In the genomic region with DNA sequence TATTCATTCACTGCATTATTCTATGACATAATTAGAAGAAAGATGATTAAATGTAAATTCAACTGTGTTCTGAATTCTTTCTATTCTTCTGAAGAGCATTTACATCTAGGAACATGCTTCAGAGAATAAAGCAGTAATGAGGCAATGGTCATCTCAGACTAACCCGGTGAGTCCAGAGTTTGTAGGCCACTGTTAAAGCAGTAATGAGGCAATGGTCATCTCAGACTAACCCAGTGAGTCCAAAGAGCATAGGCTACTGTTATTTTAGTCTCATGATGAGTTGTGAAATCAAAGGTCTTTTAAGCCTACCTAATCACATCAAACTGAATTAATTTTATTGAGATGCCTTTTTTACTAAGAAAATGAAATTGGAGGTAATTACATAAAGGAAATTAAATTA, we compare ENCODE assay signal across 33 mouse cellular contexts.
"Had no signal": no experiment of that assay in that cellular context is flagged by ENCODE, and none has a peak within 500 bp of the region (broad histone marks: within the 10 kb centered on the region; RNA-seq: fewer than 3 reads in every experiment).

No protein-coding gene starts in this region.

- H3K4me3 ChIP-seq: heart, adult 2 months; heart, embryonic 10.5 days; heart, embryonic 12.5 days; heart, embryonic 13.5 days; heart, embryonic 15.5 days; hindbrain, embryonic 10.5 days; hindbrain, embryonic 12.5 days; hindbrain, embryonic 13.5 days; hindbrain, embryonic 15.5 days; layer of hippocampus, adult 2 months; left cerebral cortex, adult 2 months had no signal

- H3K9ac ChIP-seq: heart, embryonic 12.5 days; heart, embryonic 13.5 days; heart, embryonic 15.5 days; hindbrain, embryonic 12.5 days; hindbrain, embryonic 13.5 days; hindbrain, embryonic 14.5 days; hindbrain, embryonic 15.5 days had no signal

- H3K9me3 ChIP-seq: heart, embryonic 10.5 days; heart, embryonic 12.5 days; heart, embryonic 13.5 days; heart, embryonic 15.5 days; hindbrain, embryonic 10.5 days; hindbrain, embryonic 12.5 days; hindbrain, embryonic 13.5 days; hindbrain, embryonic 15.5 days had no signal

- H3K4me2 ChIP-seq: heart, embryonic 11.5 days; heart, embryonic 12.5 days; heart, embryonic 13.5 days; heart, embryonic 15.5 days; hindbrain, embryonic 12.5 days; hindbrain, embryonic 13.5 days; hindbrain, embryonic 14.5 days; hindbrain, embryonic 15.5 days had no signal

- ATAC-seq: hindbrain, embryonic 16.5 days; hindbrain, postnatal 0 days; inflammation-experienced regulatory T-cells, adult 6 months; intestine, embryonic 16.5 days had no signal

- DNase-seq: heart, adult 18-20 months; heart, adult 2 months; heart, postnatal 10 days; heart, postnatal 14 days; heart, postnatal 36 days; heart, postnatal 4 days; kidney, adult 11 months; kidney, adult 18-20 months; kidney, adult 8-10 months; kidney, postnatal 10 days; kidney, postnatal 14 days; kidney, postnatal 25 days; kidney, postnatal 36 days; kidney, postnatal 4 days; layer of hippocampus, adult 9-11 months; layer of hippocampus, postnatal 36 days had no signal

- H3K36me3 ChIP-seq: heart, embryonic 10.5 days; heart, embryonic 12.5 days; heart, embryonic 13.5 days; heart, embryonic 15.5 days; hindbrain, embryonic 10.5 days; hindbrain, embryonic 12.5 days; hindbrain, embryonic 13.5 days; hindbrain, embryonic 15.5 days had no signal

- H3K4me1 ChIP-seq: heart, embryonic 10.5 days; heart, embryonic 12.5 days; heart, embryonic 13.5 days; heart, embryonic 15.5 days; hindbrain, embryonic 12.5 days; hindbrain, embryonic 13.5 days; hindbrain, embryonic 15.5 days had no signal

- H3K27me3 ChIP-seq: heart, embryonic 12.5 days; heart, embryonic 13.5 days; heart, embryonic 15.5 days; hindbrain, embryonic 12.5 days; hindbrain, embryonic 13.5 days; hindbrain, embryonic 15.5 days had no signal

- H3K27ac ChIP-seq: heart, adult 2 months; heart, embryonic 10.5 days; heart, embryonic 13.5 days; heart, embryonic 15.5 days; hindbrain, embryonic 10.5 days; hindbrain, embryonic 12.5 days; hindbrain, embryonic 13.5 days; hindbrain, embryonic 14.5 days; hindbrain, embryonic 15.5 days; hindbrain, postnatal 0 days; kidney, postnatal 0 days; layer of hippocampus, adult 2 months; left cerebral cortex, adult 2 months had no signal
